Mouse (Mus musculus): ENCODE results near the gene Cant1. TPM values are rescaled to one million over a fixed set of nuclear protein-coding genes. Genes with fewer than 3 reads are reported as not detected.

Cant1 gene
- total RNA-seq, 4 experiments from 2014 or later = 36.8 to 39.6 (median 37.9) TPM

GRCm38 (mm10) chr11:118369657-118370056, 49.2 kb downstream of the Cant1 start:
- DNase-seq = no peak

- no peak for DNase-seq
These were observed 49.6 kb downstream of the Cant1 start for GRCm38 (mm10) chr11:118369251-118369650.

GRCm38 (mm10) chr11:118368330-118368729, 50.6 kb downstream of the Cant1 start:
- no peak for DNase-seq

GRCm38 (mm10) chr11:118366559-118366958, 52.3 kb downstream of the Cant1 start:
- no peak for DNase-seq

- no peak for DNase-seq
These were observed 52.8 kb downstream of the Cant1 start for GRCm38 (mm10) chr11:118366108-118366507.

- no peak for DNase-seq
These were observed 53.7 kb downstream of the Cant1 start for GRCm38 (mm10) chr11:118365171-118365570.

GRCm38 (mm10) chr11:118364021-118364420, 54.9 kb downstream of the Cant1 start:
- DNase-seq = no peak

- no peak for DNase-seq
These were observed 55.8 kb downstream of the Cant1 start for GRCm38 (mm10) chr11:118362971-118363518.

GRCm38 (mm10) chr11:118362501-118362900, 56.4 kb downstream of the Cant1 start:
- DNase-seq = no peak

GRCm38 (mm10) chr11:118360907-118361341, 58.0 kb downstream of the Cant1 start:
- no peak for DNase-seq

GRCm38 (mm10) chr11:118360491-118360890, 58.4 kb downstream of the Cant1 start:
- no peak for DNase-seq

Other genes with a start within 250 kb of the Cant1 start
- gene Cyth1, start 170.5 kb downstream of the Cant1 start, total RNA-seq (2022) = 10 to 100 TPM; 23.4 to 28.1 (median 24.4) TPM
- gene Usp36, start 128.8 kb downstream of the Cant1 start, total RNA-seq (2022) = 10 to 100 TPM; 21.0 to 36.9 (median 28.9) TPM
- gene Cep295nl, start 76.6 kb downstream of the Cant1 start, total RNA-seq (2022) = 1 to 10 TPM in 2 of 4 experiments, under 1 TPM in 2; 0.41 to 2.9 (median 1.6) TPM
- gene Timp2, start 63.3 kb downstream of the Cant1 start, total RNA-seq (2022) = 100 to 1,000 TPM in 3 of 4 experiments, 10 to 100 TPM in 1; 95.5 to 261 (median 186) TPM
- gene Lgals3bp, start 17.0 kb downstream of the Cant1 start, total RNA-seq (2022) = 100 to 1,000 TPM in 2 of 4 experiments, 10 to 100 TPM in 2; 88.8 to 112 (median 98.8) TPM
- gene C1qtnf1, start 9.1 kb upstream of the Cant1 start, total RNA-seq (2022) = 10 to 100 TPM; 20.4 to 26.2 (median 24.3) TPM
- gene Engase, start 57.7 kb upstream of the Cant1 start, total RNA-seq (2022) = 10 to 100 TPM; 21.9 to 25.7 (median 24.0) TPM

All from adrenal gland, adult 8-10 months (tissue).